Mouse (Mus musculus): Measurements from ENCODE around the gene Ddx27.

Ddx27 gene

DNA sequence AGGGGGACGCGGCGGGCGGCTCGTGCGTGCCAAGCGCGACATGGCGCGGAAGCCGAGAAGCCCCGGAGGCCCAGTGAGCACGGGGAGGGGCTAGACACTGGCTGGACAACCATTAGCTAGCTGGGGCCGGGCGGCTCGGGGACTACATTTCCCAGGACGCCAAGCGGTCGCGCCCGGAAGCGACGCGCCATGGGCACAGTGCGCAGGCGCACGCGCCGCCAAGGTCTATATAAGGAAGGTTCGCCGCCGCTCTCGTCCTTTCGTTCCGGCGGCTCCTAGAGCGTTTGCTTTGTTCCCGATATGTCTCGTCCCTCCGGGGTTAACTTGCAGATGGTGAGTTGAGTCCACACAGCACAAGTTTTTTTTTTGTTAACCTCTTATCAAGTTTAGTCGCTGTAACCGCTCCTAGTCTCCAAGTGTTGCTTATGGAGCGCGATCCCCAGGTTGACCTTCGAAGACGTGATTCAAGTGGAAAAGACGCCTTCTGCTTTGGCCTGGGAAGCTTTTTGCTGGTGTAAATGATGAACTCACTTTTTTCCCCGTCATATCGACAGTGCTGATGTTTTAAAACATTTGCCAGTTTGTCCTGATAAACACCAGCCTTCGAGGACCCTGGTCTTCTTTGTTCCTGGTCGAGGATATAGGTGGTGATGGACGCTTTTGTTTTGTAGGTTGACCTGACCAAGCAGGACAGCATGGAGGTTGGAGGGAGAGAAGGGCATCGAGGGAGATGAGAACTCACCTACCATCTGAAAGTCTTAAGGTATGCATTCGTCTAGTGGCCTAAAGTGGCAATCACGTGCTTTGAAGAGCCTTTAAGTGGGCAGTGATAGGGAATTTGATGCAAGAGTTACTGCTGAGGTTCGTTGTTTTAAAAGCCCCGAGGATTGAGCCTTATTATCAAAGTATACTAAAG lies 48.2 kb downstream of the Ddx27 start, which contains the start of gene Znfx1:
TSS of gene Znfx1 (minus strand) at position 51 of the 916 bp plus-strand sequence.
- DNase-seq (ENCODE audit: low spot score in 2 of 2): peak; percentile 96

DNA sequence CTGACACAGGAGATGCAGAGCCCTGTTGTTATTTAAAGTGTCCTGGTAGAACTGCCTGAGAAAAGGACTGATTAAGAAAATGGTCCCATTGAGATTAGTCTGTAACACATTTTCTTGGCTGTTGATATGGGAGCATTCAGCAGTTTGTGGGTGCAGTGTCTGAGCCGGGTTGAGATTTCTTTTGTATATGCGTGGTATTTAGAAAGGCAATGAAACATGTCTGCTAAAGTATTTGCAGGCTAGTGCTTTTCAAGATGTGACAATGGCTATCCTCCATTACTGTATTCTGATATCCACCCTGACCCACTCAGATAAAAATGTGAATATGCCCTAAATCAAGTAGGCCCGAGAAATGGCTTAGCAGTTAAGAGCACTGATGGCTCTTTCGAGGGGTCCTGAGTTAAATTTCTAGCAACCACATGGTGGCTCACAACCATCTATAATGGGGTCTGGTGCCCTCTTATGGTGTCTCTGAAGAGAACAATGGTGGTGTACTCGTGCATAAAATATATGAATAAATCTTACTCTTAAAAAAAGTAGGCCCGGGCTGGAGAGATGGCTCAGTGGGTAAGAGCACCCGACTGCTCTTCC lies 49.0 kb downstream of the Ddx27 start:
- DNase-seq (ENCODE audit: low spot score in 2 of 2): no peak

DNA sequence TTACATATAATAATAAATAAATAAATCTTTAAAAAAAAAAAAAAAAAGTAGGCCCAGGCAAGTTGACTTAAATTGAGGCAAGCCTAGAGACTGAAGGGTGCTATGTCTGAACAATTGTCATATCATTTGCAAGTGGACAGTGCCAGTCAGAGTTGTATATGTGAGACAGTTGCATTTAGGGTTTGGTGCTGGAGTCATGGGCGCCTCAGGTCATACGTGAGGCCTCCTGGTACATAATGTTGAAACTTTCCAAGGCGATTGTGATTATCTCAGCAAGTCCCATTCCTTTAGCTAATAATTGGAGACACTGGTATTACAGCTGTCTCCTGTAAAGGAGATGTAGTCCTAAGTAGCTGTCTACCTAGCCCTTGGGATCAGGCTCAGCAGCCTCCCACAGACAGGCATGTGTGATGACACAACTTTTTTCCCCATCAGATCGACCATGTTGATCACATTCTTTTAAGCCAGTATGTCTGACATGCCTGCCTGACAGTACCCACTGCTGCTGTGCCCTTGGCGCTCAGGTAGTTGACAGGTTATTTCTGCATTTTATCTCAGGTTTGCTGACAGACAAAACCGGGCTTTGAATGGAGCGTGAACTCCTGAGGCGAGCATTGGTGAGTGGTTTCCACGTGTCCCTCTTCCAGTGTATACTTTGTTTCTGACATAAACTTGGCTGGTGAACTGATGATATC lies 49.8 kb downstream of the Ddx27 start:
- no peak for DNase-seq (ENCODE audit: low spot score in 2 of 2)

DNA sequence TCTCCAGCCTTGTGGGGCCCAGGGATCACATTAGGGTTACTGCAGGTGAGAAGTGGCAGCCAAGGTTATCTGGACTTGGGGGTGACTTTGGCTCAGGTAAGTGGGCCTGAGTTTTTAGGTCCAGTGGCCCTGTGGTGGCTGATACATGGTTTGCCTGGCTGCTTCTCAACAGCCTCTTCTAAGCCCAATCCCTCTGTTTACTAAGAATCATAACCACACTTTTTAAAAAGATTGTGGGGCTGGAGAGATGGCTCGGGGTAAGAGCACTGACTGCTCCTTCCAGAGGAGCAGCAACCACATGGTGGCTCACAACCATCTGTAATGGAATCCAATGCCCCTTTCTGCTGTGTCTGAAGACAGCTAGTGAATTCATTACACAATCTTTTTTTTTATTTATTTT lies 51.0 kb downstream of the Ddx27 start:
- DNase-seq (ENCODE audit: low spot score in 2 of 2): no peak

DNA sequence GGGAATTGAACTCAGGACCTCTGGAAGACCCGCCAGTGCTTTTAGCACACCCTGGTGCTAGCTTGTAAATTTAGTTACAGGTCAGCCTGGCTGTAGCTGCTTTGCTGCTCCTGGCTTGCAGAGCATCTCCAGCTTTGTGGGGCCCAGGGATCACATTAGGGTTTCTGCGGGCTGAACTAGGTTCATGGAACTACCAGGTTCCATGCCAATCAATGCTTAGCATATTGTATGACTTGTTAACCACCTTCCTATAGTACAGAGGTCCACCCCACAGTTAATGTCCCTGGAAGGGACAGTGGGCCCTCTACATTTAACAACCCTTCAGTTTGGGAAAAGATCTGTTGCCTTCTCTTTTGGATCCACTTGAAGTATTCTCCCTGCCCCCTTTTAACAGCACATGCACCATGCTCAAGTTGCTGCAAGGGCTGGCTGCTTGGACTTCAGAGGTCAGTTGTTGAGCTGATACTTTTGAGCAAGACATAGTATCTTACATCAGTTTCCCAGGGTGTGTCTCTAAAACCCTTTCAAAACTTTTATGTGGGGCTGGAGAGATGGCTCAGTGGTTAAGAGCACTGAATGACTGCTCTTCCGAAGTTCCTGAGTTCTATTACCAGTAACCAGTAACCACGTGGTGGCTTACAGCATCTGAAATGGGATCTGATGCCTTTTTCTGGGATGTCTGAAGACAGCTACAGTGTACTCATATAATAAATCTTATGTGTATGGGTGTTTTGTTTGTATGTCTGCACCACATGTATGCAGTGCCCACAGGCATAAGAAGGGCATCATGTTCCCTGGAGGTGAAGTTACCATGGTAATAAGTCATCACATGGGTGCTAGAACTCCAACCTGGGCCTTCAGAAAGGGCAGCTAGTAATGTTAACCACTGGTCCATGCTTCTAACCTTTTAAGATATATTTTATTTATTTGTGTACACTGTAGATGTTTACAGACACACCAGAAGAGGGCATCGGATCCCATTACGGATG lies 51.8 kb downstream of the Ddx27 start:
- no peak for DNase-seq (ENCODE audit: low spot score in 2 of 2)

DNA sequence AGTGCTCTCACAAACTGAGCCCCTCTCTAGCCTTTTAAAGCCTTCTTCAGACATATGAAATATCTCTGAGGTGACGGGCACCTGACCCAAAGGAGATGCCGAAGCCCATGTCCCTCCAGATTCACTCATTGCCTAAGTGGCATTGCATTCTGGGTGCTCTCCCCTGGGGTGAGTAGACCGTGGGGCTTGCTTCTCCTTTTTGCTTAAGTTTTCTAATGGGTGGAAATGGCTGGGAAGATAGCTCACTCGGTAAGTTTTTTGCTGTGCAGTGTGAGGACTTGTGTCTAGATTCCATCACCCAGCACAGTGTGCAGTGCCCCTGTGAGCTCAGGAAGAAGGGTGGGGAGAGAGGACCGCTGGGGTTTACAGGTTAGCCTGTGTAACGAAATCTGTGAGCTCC lies 52.6 kb downstream of the Ddx27 start:
- no peak for DNase-seq (ENCODE audit: low spot score in 2 of 2)

DNA sequence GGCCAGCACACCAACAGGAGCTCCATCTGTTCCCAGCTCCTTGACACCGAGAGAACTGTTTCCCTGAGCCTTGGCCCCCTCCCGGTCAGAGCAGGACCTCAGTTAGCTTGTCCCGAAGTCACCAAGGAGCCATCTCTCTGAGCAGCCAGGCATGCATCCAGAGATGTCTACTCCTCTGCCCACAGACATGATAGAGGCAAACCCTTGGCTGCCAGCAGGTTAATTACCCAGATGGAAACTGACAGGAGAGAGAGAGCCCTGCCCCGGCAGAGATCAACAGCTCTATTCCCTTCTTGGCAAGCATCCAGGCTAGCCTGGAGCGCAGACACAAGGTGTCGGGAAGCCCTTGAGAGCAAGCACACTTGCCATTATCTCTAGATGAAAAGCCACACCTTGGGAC lies 55.3 kb downstream of the Ddx27 start:
- DNase-seq (ENCODE audit: low spot score in 2 of 2): no peak

DNA sequence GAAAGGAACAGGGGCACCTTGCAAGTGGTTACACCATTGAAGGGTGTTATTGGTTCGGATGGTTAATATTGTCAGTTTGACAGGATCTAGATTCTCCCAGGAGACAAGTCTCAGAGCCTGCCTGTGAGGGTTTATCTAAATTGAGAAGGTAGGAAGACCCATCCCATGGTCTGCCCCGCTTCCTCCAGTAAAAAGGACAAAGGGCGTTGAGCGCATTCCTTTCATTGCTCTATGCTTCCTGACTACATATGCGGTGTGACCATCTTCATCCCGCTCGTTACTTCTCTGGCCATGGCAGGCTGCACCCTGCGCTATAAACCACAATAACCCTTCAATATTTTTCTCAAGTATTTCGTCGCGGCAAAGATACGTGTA lies 56.3 kb downstream of the Ddx27 start:
- no peak for DNase-seq (ENCODE audit: low spot score in 2 of 2)

DNA sequence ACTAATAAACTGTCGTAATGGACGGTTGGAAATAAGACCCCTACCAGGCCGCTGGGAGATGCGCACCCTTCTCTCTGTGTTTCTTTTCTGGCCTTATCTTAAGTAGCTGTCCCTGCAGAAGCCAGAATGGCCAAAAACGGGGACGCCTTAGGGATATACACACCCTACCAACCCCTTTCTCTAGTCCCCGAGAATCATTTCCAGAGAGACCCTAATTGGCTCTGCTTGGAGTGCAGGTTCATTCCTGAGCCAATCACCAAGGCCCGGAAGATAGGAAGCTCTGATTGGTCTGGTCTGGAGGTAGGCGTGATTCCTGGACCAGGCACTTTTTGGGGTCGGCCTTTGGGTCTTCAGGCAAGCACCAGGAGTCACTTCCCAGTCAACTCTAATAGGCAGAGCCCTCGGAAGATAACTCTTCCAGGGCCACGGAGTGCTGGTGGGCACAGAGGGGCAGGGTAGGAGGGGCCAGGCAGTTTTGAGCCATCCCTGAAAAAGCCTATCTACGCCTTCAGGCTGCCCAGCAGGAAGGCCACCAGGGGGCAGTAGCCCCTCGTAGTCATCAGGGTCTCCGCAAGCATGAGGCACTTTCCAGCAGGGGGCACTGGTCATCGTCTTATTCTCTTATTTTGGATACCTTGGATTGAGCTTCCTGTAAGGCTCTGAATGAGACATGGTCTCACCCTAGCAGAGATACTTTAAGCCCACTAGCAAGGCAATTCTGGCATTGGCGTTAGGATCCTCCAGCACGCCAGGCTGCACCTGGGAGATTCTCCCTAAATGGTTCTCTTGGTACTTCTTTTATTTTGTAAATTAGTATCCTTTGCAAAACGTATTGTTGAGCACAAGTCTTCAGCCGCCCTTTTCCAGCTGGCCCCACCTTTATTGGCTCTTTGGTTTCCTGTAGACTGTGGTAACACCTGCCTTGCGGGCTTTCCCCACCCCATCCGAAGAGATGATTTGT lies 56.9 kb downstream of the Ddx27 start:
- DNase-seq (ENCODE audit: low spot score in 2 of 2): peak; percentile 98 to 99

DNA sequence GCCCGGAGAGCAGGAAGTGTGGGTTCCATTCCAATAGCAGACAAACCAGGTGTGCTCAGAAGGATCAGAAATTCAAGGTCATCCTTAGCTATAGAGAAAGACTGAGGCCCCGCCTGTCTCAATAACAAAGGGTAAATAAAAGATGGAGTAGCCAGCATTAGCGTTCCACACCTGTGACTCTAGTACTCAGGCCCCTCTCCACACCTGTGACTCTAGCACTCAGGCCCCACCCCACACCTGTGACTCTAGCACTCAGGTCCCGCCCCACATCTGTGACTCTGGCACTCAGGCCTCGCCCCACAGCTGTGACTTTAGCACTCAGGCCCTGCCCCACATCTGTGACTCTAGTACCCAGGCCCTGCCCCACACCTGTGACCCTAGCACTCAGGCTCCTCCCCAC lies 59.6 kb downstream of the Ddx27 start:
- no peak for DNase-seq (ENCODE audit: low spot score in 2 of 2)

DNA sequence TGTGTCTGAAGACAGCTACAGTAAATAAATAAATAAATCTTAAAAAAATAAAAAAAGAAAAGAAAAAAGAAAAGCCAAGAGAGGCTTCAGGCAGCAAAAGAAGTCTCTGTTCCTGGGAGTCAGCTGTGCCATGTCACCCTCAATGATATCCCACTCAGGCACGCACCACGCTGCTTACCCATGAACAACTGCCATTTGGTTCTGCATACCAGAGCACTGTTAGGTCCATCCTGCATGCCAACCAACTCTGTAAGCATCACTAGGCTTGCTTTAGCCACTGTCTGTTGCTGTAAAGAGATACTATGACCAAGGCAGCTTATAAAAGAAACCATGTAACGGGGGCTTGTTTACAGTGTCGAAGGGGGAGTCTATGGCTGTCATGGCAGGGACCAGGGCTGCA lies 61.4 kb downstream of the Ddx27 start:
- DNase-seq (ENCODE audit: low spot score in 2 of 2): no peak

DNA sequence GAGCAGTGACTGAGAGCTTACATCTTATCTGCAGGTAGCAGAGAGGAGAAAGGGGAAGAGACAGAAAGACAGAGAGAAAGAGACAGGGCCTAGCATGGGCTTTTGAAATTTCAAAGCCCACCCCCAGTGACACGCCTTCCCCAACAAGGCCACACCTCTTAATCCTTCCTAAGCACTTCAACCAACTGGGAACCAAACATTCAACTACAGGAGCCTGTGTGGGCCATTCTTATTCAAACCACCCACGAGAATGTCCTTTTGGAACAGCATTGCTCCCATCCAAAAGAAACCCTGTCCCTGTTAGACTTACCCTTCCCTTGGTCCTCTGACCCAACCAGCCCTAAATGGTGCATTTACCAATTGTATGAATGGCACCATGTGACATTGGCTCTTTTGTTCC lies 61.8 kb downstream of the Ddx27 start:
- no peak for DNase-seq (ENCODE audit: low spot score in 2 of 2)

DNA sequence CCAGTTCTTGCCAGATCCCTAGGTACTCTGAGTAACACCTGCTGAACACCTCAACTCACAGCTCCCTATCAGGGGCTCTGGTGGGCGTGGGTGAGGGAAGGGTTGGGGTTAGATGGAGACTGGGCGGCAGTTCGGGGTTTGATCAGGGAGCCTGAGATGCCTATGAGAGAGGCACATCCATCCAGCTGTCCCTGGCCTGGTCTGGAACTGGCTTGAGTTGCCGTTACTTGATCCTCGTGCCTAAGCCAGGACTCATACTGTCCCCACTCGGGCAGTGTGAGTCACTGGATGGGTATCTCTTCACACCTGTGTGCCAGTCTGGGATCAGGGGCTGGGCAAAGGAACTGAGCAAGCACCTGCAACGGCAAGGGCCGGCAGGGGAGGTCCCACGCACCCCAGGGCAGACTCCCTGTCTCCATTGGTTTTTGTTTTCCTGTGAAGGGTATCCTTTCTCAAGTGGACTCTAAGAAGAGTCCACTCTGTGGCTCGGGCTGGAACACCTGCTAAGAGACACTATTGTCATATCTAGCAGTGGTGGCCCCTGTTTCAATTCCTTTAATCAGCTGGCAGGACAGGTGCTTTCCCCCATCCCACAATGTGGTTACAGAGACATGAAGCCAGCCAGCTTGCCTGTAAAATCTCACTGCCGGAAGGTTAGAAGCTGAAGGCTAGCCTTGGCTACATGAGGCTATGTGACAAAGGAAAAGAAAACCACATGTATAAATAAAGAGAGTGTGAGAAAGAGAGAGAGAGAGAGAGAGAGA lies 62.4 kb downstream of the Ddx27 start:
- no peak for DNase-seq (ENCODE audit: low spot score in 2 of 2)

DNA sequence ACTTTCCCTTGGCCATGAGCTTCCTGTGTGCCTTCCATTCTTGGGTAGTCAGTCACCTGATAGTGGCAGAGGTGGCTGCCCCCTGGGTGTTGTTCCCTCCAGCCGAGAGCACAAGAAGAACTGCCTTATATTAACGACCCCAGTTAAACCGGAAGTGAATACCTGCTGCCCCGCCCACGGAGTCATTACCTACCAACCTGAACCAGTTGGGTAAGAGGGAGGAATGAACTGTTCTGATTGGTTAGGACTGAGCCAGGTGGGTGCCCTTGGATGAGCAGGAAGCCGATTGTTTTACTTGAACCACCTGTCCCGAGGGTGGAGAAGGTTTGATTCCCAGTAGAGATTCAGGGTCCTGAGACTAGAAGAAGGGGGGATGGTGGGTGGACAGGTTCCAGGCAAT lies 63.5 kb downstream of the Ddx27 start:
- DNase-seq (ENCODE audit: low spot score in 2 of 2): no peak

DNA sequence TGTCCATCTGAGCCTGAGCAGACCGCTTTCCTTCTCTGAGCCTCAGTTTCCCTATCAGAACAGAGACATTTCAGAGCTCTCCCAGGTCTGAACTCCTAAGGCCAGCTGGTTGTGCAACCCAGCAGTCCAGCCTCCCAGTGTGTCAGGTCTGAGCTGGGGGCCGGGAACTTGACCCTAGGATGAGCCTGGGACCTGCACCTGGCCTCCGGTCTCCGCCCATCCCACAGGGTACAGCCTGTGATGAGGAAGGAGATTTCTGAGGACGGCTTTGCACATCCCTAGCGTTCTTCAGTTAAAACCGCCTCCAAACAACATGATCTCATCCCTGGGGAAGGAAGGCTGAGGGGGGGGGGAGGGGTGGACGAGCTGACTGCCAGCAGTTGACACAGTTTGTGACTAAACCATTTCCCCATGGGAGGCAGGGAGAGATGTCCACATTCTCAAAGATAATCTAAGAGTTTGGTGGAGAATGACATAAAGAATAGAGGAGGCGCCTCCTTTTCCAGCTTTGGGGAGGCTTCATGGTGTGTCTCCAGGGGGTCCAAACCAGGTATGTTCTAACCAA lies 64.0 kb downstream of the Ddx27 start:
- peak; percentile 51 to 54 for DNase-seq (ENCODE audit: low spot score in 2 of 2)

DNA sequence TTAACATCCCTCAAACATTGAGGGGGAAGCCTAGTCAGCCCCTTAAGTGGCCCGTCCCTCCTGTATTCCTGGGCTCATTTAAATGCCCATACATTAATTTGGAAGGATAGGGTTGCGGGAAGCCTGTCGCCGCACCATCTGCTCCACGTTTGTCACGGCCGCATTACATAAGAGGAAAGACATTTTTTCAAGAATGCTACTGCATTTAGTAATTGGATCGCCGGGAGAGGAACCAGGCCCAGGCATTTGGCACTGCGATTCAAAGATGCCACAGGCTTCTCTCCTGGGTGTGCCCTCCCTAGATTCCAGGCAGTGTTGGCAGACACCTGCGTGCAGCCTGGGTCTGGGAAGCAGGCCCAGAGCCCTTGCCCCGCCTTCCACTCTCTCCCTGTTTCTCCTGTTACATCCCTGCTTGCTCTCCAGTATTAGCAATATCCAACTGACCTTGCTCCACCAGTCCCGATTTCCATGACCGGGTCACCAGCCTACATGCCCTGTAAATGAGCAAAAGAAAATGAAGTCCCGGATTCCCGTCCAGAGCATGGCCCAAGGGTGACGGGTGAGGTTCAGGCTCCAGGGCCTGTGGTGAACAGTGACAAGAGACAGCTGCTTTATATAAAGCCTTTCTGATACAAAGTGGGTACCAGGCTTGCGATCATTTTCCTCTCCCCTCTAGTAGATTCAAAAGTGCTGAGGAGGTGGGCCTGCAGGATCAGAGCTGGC lies 64.7 kb downstream of the Ddx27 start:
- peak; percentile 83 to 88 for DNase-seq (ENCODE audit: low spot score in 2 of 2)

DNA sequence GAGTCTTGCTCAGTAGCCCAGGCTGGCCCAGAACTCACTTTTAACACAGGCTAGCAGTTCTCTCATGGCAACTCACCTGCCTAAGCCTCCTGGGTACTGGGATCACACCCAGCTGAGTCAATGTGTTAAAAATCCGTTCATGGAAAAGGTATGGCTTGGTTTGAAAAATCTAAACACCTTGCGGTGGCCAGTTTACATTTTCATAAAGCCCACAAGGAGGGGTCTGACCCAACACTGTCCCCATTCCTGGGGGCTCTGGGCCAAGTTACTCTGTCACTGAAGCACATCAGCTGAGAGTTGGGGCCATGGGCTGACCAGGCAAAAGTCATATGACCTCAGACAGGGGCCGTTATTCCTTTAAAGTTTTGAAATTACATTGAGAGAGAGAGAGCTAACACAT lies 65.4 kb downstream of the Ddx27 start:
- no peak for DNase-seq (ENCODE audit: low spot score in 2 of 2)

DNA sequence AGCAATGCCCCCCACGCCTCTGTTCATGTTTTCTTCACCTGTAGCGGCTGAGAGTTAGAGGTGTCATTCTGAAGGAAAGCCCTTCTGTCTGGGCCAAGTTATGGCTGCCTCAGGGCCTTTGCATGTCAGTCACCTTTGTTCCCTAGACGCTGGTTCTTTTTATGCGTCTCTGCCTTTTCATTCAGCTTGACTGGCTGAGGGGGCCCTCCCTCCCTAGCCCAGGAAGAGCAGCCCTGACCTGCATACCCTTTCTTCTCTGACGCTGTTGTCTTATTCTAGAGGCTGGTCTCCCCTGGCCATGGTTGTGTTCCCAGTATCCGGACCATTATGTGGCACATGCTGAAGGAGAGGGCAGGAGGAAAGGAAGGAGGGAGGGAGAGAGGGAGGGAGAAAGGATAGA lies 66.1 kb downstream of the Ddx27 start:
- no peak for DNase-seq (ENCODE audit: low spot score in 2 of 2)

DNA sequence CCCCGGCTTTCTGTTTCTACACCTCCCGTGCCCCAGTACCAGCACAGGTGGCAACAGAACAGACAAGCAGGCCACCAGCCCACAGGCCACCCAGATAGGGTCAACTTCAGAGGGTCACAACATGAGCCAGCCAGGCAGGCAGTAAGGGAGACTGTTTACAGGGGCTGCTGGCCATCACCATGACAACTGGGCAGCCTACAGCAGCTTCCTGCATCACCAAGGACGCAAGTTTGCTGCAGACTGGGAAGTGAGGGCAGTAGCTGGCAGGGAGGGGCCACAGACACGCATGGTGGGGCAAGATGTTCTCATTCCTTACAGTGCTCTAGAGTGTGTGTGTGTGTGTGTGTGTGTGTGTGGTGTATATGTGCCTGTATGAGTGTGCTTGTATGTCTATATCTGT lies 66.6 kb downstream of the Ddx27 start:
- no peak for DNase-seq (ENCODE audit: low spot score in 2 of 2)

Measured in right cerebral cortex, adult 2 months (tissue).